Mouse (Mus musculus) G1E-ER4 (cell line): Measurements from ENCODE around the gene Phgr1. TPM values are rescaled to one million over a fixed set of nuclear protein-coding genes. Genes with fewer than 3 reads are reported as not detected.

ENCODE experiments used
- GATA1 ChIP-seq: IDR thresholded peaks from one replicate; pipeline ENCODE4 v1.8.0; 2012; ENCODE audit warnings: low read length, inconsistent platforms
- polyA plus RNA-seq: library from polyadenylated mRNA; stranded (reverse); fragments of >175 nt; gene quantifications from 2 replicates; pipeline ENCODE4 v1.2.3, GENCODE M21; 2012

Gene Phgr1
- polyA plus RNA-seq: not detected in 2 replicates

DNA sequence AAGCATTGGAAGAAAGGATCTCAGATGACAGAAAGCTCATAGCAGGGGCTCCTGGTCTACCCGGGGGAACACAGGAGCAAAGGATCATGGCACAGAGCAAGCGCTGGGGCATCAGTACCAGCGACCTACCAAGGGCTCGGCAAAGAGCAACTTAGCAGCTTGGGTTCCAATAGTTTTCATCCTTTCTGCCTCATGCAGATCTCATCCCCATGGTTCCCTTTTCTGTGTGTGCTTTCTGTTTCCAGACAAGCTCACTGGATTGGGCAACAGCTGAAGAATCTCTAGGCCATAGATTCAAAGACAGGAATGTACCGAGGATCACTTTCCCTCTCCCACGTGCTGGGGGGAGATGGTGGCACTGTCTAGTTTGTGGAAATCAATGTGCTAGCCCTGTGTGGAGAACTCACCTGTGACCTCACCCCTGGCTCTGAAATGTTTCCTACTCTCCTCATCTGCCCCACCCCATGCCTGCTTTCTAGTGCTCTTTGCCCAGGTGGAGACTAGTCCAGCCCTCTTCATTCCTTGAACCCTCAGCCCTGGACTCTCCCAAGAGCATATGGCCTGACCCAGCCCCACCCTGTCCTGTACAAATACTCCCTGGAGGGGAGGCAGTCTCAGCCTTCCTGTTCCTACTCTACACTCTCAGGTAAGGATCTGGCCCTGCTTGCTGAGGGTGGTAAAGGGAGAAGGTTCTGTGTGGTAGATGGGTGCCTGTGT, at the start of gene Phgr1:
Gene Phgr1 (plus strand): TSS at position 612 of the 717 bp plus-strand sequence.
- no peak for TF ChIP-seq GATA1

DNA sequence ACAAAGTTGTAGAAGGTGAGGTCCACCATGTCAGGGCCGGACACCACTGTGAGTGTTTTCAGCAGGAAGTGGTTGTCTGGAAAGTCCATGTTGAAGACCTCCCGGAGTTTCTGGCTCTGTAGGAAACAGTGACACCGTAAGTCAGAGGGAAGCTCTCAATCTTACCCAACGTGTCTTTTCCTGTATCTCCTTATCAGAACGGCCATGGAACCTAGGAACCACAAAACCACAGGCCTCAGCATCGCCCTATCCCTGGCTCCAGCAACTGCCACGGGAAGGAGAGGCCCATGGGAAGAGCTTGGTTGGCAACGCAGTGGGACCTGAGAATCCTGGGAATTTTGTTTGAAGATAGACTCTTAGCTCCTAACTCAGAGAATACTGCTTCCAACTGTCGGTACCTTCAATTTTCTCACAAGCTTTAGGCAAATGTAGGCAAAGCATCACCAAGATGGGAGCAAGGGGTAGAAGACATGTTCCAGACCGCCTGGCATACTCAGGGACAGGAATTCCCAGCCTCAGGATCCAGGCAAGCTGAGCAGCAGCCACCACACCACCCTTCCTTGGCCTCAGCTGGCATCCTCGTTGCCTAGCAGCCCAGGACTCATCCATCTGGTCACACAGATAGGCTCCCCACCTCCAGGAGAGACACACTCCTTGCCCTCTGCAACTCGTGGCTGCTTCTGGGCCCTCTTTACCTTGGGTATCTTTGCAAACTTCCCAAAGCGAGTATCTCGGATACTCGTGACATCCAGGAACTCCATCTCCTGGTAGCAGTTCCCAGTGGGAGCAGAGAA, 48.7 kb upstream of the Phgr1 start:
- TF ChIP-seq GATA1: peak; percentile 26

GRCm38 (mm10) chr2:118725511-118725910, 47.1 kb upstream of the Phgr1 start:
- TF ChIP-seq GATA1: no peak

GRCm38 (mm10) chr2:118726873-118727272, 45.7 kb upstream of the Phgr1 start:
- TF ChIP-seq GATA1: no peak

DNA sequence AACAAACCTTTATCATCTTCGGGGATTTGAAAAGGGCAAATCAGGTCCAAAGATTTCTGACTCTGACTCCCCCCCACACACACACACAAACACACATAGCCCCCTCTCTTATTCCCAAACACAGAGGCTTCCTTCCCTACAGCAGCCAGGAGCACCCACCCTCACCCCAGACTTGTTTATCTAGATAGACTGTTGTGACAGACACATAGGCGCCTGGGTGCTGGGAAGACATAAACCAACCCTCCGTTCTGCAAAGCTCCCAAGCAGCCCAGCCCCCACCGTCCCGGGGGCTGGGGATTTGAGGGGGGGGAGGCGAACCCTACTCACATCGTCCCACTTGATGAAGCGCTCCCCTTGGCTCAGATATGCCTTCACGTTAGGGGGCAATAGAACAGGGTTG, 44.7 kb upstream of the Phgr1 start:
- no peak for TF ChIP-seq GATA1

DNA sequence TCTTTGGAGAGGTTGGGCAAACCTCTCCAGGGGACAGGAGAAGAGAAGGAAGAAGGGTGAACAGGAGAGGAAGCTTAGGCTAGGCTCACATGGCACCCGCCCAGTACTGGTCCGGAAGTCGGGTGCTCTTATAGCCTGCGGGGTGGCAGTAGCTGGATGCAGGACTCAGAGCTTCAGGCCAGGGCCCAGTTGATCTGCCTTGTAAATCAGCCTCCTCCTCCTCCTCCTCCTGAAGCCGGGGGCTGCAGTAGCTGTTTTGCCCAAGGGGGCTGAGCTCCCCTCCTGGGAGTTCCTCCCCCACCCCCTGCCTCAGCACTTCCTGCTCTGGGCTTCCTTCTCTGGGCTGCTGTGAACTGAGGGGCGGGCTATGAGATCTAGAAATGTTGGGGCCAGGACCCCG, 44.2 kb upstream of the Phgr1 start, which contains the start of gene Plcb2:
Gene Plcb2 (minus strand): TSS at position 102 of the 400 bp plus-strand sequence.
- no peak for TF ChIP-seq GATA1

GRCm38 (mm10) chr2:118729194-118729593, 43.4 kb upstream of the Phgr1 start:
- TF ChIP-seq GATA1: no peak

- TF ChIP-seq GATA1: no peak
Measured at GRCm38 (mm10) chr2:118729816-118730621, 42.5 kb upstream of the Phgr1 start.

DNA sequence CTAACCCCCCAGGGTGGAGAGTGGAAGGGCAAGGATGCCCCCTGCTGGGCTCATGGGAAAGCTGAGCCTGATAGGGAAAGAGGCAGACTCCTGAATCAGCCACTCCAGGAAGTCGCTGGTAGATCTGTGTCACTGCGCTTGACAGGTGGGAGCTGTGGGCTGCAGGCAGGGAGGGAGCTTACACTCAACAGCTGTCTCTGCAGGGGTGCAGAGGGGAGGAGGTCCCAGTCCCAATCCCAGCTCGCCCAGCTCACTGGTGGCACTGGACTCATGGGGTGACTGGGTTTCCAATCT, 42.0 kb upstream of the Phgr1 start:
- no peak for TF ChIP-seq GATA1

DNA sequence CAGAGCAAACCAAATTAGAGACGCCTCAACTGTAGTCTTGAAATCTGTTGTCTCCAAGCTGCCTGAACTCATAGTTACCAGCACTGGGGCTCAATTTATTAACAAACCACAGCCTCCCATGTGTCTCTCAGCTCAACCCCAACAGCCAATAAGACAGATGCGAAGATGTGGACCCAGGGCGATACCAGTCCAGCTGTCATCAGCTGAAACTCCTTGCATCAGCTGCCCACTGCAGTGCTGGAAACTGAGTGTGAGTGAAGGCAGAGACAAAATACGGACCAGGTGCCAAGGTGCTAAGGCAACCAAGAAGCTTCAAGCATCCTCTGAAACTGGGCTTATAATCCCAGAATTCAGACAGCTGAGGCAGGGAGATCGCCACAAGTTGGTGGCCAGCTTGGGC, 40.6 kb upstream of the Phgr1 start:
- TF ChIP-seq GATA1: no peak

GRCm38 (mm10) chr2:118733341-118733740, 39.2 kb upstream of the Phgr1 start:
- no peak for TF ChIP-seq GATA1

DNA sequence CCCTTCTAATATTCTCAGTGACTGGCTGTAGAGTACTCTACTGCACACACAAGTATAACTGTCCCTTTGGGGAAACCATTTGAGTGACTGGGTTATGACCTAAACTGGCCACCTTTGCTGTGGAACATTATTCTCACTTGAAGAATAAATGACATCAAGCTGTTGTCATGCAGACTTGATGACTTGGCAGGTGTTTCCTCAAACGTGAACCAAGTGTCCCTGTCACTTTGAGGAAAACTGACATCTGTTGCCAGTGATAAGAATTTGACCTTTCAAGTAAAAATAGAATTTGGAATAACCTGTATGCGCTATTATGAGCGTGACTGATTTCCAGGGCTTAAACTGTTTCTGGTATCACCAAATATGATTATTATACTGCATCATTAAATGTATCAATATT, 32.2 kb upstream of the Phgr1 start:
- no peak for TF ChIP-seq GATA1

- no peak for TF ChIP-seq GATA1
Measured at GRCm38 (mm10) chr2:118741183-118741582, 31.4 kb upstream of the Phgr1 start.

DNA sequence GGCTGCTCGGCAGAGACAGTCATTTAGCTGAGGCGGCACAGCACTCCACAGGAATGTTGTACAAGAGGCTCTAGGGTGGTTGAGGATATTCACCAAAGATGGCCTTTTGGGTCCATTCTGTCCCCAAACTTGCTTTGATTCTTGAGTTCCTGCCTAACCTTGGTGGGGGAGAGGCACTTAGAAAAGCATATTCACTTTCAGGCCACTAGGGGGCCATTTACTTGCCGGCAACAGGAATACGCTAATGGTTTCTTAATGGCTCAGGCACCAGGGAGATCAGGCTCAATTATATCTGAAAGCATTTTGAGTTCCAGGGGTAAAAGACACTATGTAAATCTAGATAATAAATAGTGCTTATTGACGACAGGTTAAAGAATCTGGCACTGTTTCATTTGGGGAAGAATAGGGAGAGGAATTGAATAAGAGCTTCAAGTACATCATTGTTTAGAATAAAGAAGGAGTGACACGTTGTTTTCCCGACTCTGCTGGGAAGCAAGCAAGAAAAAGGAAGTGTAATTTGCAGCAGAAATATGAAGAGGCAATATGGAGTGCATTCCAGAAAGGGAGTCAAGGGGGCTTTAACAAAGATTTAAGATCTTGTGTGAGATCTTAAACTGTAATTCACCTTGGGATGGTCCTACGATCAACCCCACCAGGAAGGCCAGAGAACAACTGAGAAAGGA, 29.2 kb upstream of the Phgr1 start:
- TF ChIP-seq GATA1: no peak

- no peak for TF ChIP-seq GATA1
Measured at GRCm38 (mm10) chr2:118744621-118745020, 27.9 kb upstream of the Phgr1 start.
